Comparison of ENCODE assay signal across 31 mouse cellular contexts in genomic region chr3:95289419-95289818, GRCm38 (mm10). TPM values are rescaled to one million over a fixed set of nuclear protein-coding genes. Genes with fewer than 3 reads are reported as not detected.
DNase-seq lines count a peak whose midpoint lies in the region; ATAC-seq and TF ChIP-seq lines count a peak whose summit lies in the region.
"Had no signal": no experiment of that assay in that cellular context is flagged by ENCODE, and none has a peak within 500 bp of the region (broad histone marks: within the 10 kb centered on the region; RNA-seq: fewer than 3 reads in every experiment).

No protein-coding gene starts in this region.

- no peaks in the 10 kb centered on the region for H3K9me3 ChIP-seq in megakaryocyte, embryonic 14.5 days
- H3K9me3 ChIP-seq in lung, postnatal 0 days (ENCODE audit: low read length): no peaks in the 10 kb centered on the region
- no peaks in the 10 kb centered on the region for H3K9me3 ChIP-seq in forebrain, embryonic 16.5 days (ENCODE audit: control insufficient read depth, low read length)
- H3K9me3 ChIP-seq: embryonic facial prominence, embryonic 13.5 days; heart, embryonic 10.5 days; hindbrain, embryonic 13.5 days; limb, embryonic 13.5 days; lung, embryonic 15.5 days; midbrain, embryonic 15.5 days; neural tube, embryonic 12.5 days; stomach, embryonic 15.5 days had no signal

- H3K4me2 ChIP-seq in lung, postnatal 0 days (replicated peaks; ENCODE audit: low read depth, low read length): no peak overlapping the region
- no peak overlapping the region for H3K4me2 ChIP-seq in forebrain, embryonic 16.5 days (ENCODE audit: low read length)
- H3K4me2 ChIP-seq: embryonic facial prominence, embryonic 13.5 days; hindbrain, embryonic 13.5 days; limb, embryonic 13.5 days; liver, embryonic 11.5 days; lung, embryonic 15.5 days; midbrain, embryonic 15.5 days; neural tube, embryonic 12.5 days; stomach, embryonic 15.5 days had no signal

- no peak for ATAC-seq in megakaryocyte, adult 5-6 weeks (ENCODE audit: poor library complexity, severe bottlenecking)
- ATAC-seq in lung, postnatal 0 days: no peak
- ATAC-seq in forebrain, embryonic 16.5 days: no peak
- ATAC-seq: inflammation-experienced regulatory T-cells, adult 6 months; midbrain, embryonic 15.5 days had no signal

- H3K4me3 ChIP-seq in megakaryocyte, embryonic 14.5 days (replicated peaks): peak overlapping the region; percentile 80
- H3K4me3 ChIP-seq in lung, postnatal 0 days (ENCODE audit: low read depth, low read length): no peak overlapping the region
- no peak overlapping the region for H3K4me3 ChIP-seq in forebrain, embryonic 16.5 days (replicated peaks; ENCODE audit: low read length)
- H3K4me3 ChIP-seq: embryonic facial prominence, embryonic 13.5 days; heart, embryonic 10.5 days; hindbrain, embryonic 13.5 days; limb, embryonic 13.5 days; lung, embryonic 15.5 days; midbrain, embryonic 15.5 days; neural tube, embryonic 12.5 days; stomach, embryonic 15.5 days had no signal

- TF ChIP-seq CTCF in lung, postnatal 0 days (IDR thresholded peaks at IDR 0.05): no peak

- no peak overlapping the region for H3K9ac ChIP-seq in lung, postnatal 0 days (replicated peaks; ENCODE audit: low read depth)
- H3K9ac ChIP-seq in forebrain, embryonic 16.5 days (replicated peaks; ENCODE audit: low read depth, low read length): no peak overlapping the region
- H3K9ac ChIP-seq: embryonic facial prominence, embryonic 13.5 days; hindbrain, embryonic 13.5 days; limb, embryonic 13.5 days; lung, embryonic 15.5 days; midbrain, embryonic 15.5 days; neural tube, embryonic 12.5 days; stomach, embryonic 15.5 days had no signal

- H3K4me1 ChIP-seq in megakaryocyte, embryonic 14.5 days: peaks cover 99% of the 10 kb centered on the region
- peaks cover 13% of the 10 kb centered on the region; the same call in 1 of the 2 replicates for H3K4me1 ChIP-seq in lung, postnatal 0 days (ENCODE audit: insufficient read depth, low read depth, low read length)
- peaks cover 5% of the 10 kb centered on the region; the same call in 1 of the 2 replicates for H3K4me1 ChIP-seq in forebrain, embryonic 16.5 days (replicated peaks; ENCODE audit: control insufficient read depth, insufficient read depth, low read length)

- 88% methylated on average over 4 of the region's 4 CpGs for WGBS in lung, postnatal 0 days
- 93% methylated on average over 4 of the region's 4 CpGs for WGBS in forebrain, embryonic 16.5 days

- TF ChIP-seq EP300 in lung, postnatal 0 days (IDR thresholded peaks at IDR 0.05): no peak

- no peaks in the 10 kb centered on the region for H3K27me3 ChIP-seq in megakaryocyte, embryonic 14.5 days (replicated peaks)
- no peaks in the 10 kb centered on the region for H3K27me3 ChIP-seq in lung, postnatal 0 days (replicated peaks; ENCODE audit: insufficient read depth, low read length)
- H3K27me3 ChIP-seq in forebrain, embryonic 16.5 days (replicated peaks; ENCODE audit: control insufficient read depth, insufficient read depth, low read length): no peaks in the 10 kb centered on the region
- H3K27me3 ChIP-seq: embryonic facial prominence, embryonic 13.5 days; hindbrain, embryonic 13.5 days; limb, embryonic 13.5 days; lung, embryonic 15.5 days; midbrain, embryonic 15.5 days; neural tube, embryonic 12.5 days; stomach, embryonic 15.5 days had no signal

- H3K27ac ChIP-seq in lung, postnatal 0 days (ENCODE audit: low read length): no peak overlapping the region
- H3K27ac ChIP-seq in forebrain, embryonic 16.5 days (ENCODE audit: low read length): no peak overlapping the region
- H3K27ac ChIP-seq: embryonic facial prominence, embryonic 13.5 days; heart, embryonic 10.5 days; hindbrain, embryonic 13.5 days; kidney, postnatal 0 days; limb, embryonic 13.5 days; lung, embryonic 15.5 days; midbrain, embryonic 15.5 days; neural tube, embryonic 12.5 days; stomach, embryonic 15.5 days had no signal

- peaks cover 97% of the 10 kb centered on the region for H3K36me3 ChIP-seq in megakaryocyte, embryonic 14.5 days (replicated peaks; ENCODE audit: low read length)
- peaks cover 30% of the 10 kb centered on the region; the same call in 1 of the 2 replicates for H3K36me3 ChIP-seq in lung, postnatal 0 days (ENCODE audit: insufficient read depth, low read length)
- H3K36me3 ChIP-seq in forebrain, embryonic 16.5 days (ENCODE audit: control insufficient read depth, insufficient read depth): peaks cover 14% of the 10 kb centered on the region

- peak; percentile 80 for DNase-seq in cerebellum, adult 11 months
- DNase-seq in cerebellum, adult 8-10 months: peak; percentile 75
- peak; percentile 88 for DNase-seq in cerebellum, postnatal 25 days
- no peak for DNase-seq in gastrocnemius, adult 18-20 months (ENCODE audit: low spot score)
- DNase-seq in lung, postnatal 0 days (ENCODE audit: low spot score): no peak
- DNase-seq: adrenal gland, adult 8-10 months; B cell, adult 2 months; gastrocnemius, postnatal 25 days; heart, adult 11 months; heart, postnatal 4 days; kidney, adult 2 months; kidney, postnatal 4 days; lung, postnatal 36 days; right cerebral cortex, postnatal 14 days; thymus, postnatal 14 days had no signal

RNA-seq across cellular contexts. Expression of gene Prune1, which starts 7.5 kb away (rescaled TPM):
- 5.2 and 6.0 TPM in 2 replicates for polyA plus RNA-seq in megakaryocyte, embryonic 14.5 days (2012; ENCODE audit: insufficient read depth, low replicate concordance)
- total RNA-seq in megakaryocyte, adult 5-6 weeks (2015): 12.4 and 14.5 TPM in 2 replicates
- 7.8 and 10.2 TPM in 2 replicates for total RNA-seq in megakaryocyte, adult 5-6 weeks (2017)
- 10 to 100 TPM; 51.3 to 56.0 TPM for total RNA-seq in gastrocnemius, adult 18-20 months (2021)
- polyA plus RNA-seq in lung, postnatal 0 days (2015; fragmentation: Nextera tagmentation; extraction: Ambion mirVana): 11.6 and 14.5 TPM in 2 replicates
- 45.8 and 55.6 TPM in 2 replicates for polyA plus RNA-seq in forebrain, embryonic 16.5 days (2015; fragmentation: Nextera tagmentation; extraction: Ambion mirVana)

RNA-seq across cellular contexts. Expression of gene Mindy1, which starts 8.3 kb away (rescaled TPM):
- 517 and 1,363 TPM in 2 replicates for polyA plus RNA-seq in megakaryocyte, embryonic 14.5 days (2012; ENCODE audit: insufficient read depth, low replicate concordance)
- 49.5 and 55.2 TPM in 2 replicates for total RNA-seq in megakaryocyte, adult 5-6 weeks (2015)
- total RNA-seq in megakaryocyte, adult 5-6 weeks (2017): 44.0 and 54.1 TPM in 2 replicates
- total RNA-seq in gastrocnemius, adult 18-20 months (2021): 10 to 100 TPM; 29.7 to 30.6 TPM
- polyA plus RNA-seq in lung, postnatal 0 days (2015; fragmentation: Nextera tagmentation; extraction: Ambion mirVana): 65.8 and 68.0 TPM in 2 replicates
- polyA plus RNA-seq in forebrain, embryonic 16.5 days (2015; fragmentation: Nextera tagmentation; extraction: Ambion mirVana): 43.6 and 44.3 TPM in 2 replicates

RNA-seq across cellular contexts. Expression of gene Anxa9, which starts 17.6 kb away (rescaled TPM):
- polyA plus RNA-seq in megakaryocyte, embryonic 14.5 days (2012; ENCODE audit: insufficient read depth, low replicate concordance): 0.66 TPM in 1 of 2 replicates, not detected in the other
- 3.0 and 3.8 TPM in 2 replicates for total RNA-seq in megakaryocyte, adult 5-6 weeks (2015)
- 1.9 and 2.4 TPM in 2 replicates for total RNA-seq in megakaryocyte, adult 5-6 weeks (2017)
- total RNA-seq in gastrocnemius, adult 18-20 months (2021): under 1 TPM in 1 of 2 experiments, not detected in 1; 0.17 TPM
- 1.4 and 1.6 TPM in 2 replicates for polyA plus RNA-seq in lung, postnatal 0 days (2015; fragmentation: Nextera tagmentation; extraction: Ambion mirVana)
- 0.51 and 0.86 TPM in 2 replicates for polyA plus RNA-seq in forebrain, embryonic 16.5 days (2015; fragmentation: Nextera tagmentation; extraction: Ambion mirVana)

RNA-seq across cellular contexts. Expression of gene Cers2, which starts 25.2 kb away (rescaled TPM):
- 36.9 and 124 TPM in 2 replicates for polyA plus RNA-seq in megakaryocyte, embryonic 14.5 days (2012; ENCODE audit: insufficient read depth, low replicate concordance)
- total RNA-seq in megakaryocyte, adult 5-6 weeks (2015): 184 and 191 TPM in 2 replicates
- 86.0 and 107 TPM in 2 replicates for total RNA-seq in megakaryocyte, adult 5-6 weeks (2017)
- 10 to 100 TPM; 14.7 to 22.1 TPM for total RNA-seq in gastrocnemius, adult 18-20 months (2021)
- 291 and 299 TPM in 2 replicates for polyA plus RNA-seq in lung, postnatal 0 days (2015; fragmentation: Nextera tagmentation; extraction: Ambion mirVana)
- 104 and 108 TPM in 2 replicates for polyA plus RNA-seq in forebrain, embryonic 16.5 days (2015; fragmentation: Nextera tagmentation; extraction: Ambion mirVana)

RNA-seq across cellular contexts. Expression of gene Bnipl, which starts 38.4 kb away (rescaled TPM):
- polyA plus RNA-seq in megakaryocyte, embryonic 14.5 days (2012; ENCODE audit: insufficient read depth, low replicate concordance): 0.30 TPM in 1 of 2 replicates, not detected in the other
- not detected in 2 replicates for total RNA-seq in megakaryocyte, adult 5-6 weeks (2015)
- not detected in 2 replicates for total RNA-seq in megakaryocyte, adult 5-6 weeks (2017)
- not detected for total RNA-seq in gastrocnemius, adult 18-20 months (2021)
- polyA plus RNA-seq in lung, postnatal 0 days (2015; fragmentation: Nextera tagmentation; extraction: Ambion mirVana): 2.5 and 2.8 TPM in 2 replicates
- polyA plus RNA-seq in forebrain, embryonic 16.5 days (2015; fragmentation: Nextera tagmentation; extraction: Ambion mirVana): 0.23 TPM in 1 of 2 replicates, not detected in the other
- total RNA-seq: common myeloid progenitor, adult 5-6 weeks; gastrocnemius, postnatal 25 days; heart, postnatal 4 days had no signal
- polyA plus RNA-seq: liver, embryonic 16.5 days had no signal

Comparison
In these comparisons a context has a peak if more than half of its experiments do, and no peak if none do; other contexts are left out.
1. DNase-seq: peak in cerebellum, adult 11 months (single experiment), cerebellum, adult 8-10 months (single experiment) and cerebellum, postnatal 25 days (2 of 2); none in gastrocnemius, adult 18-20 months (single experiment) and lung, postnatal 0 days (single experiment).